Mouse (Mus musculus): ENCODE measurements around the gene Exoc3l4. TPM values are rescaled to one million over a fixed set of nuclear protein-coding genes. Genes with fewer than 3 reads are reported as not detected.

Gene Exoc3l4
- polyA plus RNA-seq, 1 experiment = 36.2 TPM

DNA sequence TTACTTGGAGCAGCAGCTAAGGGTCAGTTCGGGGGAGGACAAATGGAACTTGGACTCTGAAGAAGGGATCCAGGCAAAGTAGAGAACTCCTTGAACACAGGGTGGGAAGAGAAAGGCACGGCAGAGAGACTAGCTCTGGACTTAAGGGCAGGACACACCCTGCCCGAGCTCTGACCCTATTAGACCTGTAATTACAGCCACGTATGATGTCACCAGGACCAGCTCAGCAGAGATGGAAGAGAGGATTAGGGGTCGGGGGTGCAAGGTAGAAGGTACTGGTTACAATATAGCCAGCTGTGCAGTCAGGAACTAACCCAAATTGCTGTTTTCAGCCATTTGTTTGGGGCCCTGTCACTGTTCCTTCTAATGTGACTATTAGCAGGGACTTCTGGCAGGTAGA lies 6.0 kb downstream of the Exoc3l4 start:
- H3K27ac ChIP-seq (ENCODE audit: insufficient read depth, low read length) = no peak overlapping the region
- 69% methylated on average over 5 of the region's 5 CpGs for WGBS

DNA sequence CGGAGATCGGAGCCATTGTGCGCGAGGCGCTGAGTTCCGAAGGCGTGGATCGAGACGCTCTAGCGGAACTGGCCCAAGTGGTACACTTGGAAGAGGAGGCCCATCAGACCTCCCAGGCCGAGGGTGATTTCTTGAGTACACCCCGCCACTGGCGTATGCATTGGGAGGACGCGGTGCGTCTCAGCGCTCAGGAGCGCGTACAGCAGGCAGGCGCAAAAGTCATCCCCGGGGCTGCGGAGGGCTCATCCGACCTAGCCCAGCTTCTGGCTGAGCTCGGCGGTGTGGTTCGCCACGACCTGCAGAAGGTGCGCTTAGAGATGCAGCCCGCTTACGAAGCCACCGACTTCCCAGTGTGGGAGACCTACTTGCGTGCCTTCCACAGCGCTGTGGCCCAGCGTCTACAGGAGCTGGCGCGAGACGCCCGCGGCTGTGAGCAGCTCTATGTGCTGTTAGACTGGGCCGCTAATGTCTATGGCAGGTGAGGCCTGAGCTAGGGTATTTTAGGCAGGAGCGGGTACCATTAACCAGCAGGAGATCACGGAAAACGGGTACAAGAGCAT lies 6.8 kb downstream of the Exoc3l4 start:
- no peaks in the 10 kb centered on the region for H3K36me3 ChIP-seq (ENCODE audit: control insufficient read depth, insufficient read depth, low read length)
- H3K4me3 ChIP-seq (ENCODE audit: extremely low read depth, insufficient read depth, insufficient read length) = no peak overlapping the region
- no peak overlapping the region for H3K27ac ChIP-seq (ENCODE audit: insufficient read depth, low read length)

More for the DNA sequence above, 6.0 kb downstream of the Exoc3l4 start:
- Histone ChIP-seq H3K4me1 (ENCODE audit: control insufficient read depth, insufficient read depth, insufficient read length) (no peaks in the 10 kb centered on the region), H3K36me3 (ENCODE audit: control insufficient read depth, insufficient read depth, low read length) (no peaks in the 10 kb centered on the region), H3K4me3 (ENCODE audit: extremely low read depth, insufficient read depth, insufficient read length) (no peak overlapping the region), H3K27me3 (ENCODE audit: control insufficient read depth, insufficient read depth, low read length) (peaks cover 1% of the 10 kb centered on the region; the same call in 1 of the 2 replicates)
- no peak for DNase-seq (ENCODE audit: low read depth in 1 of 2, low spot score in 2 of 2)
- TF ChIP-seq POLR2A (IDR thresholded peaks at IDR 0.05; ENCODE audit: low read depth, low read length) = no peak
- no peak for TF ChIP-seq CTCF (IDR thresholded peaks at IDR 0.05; ENCODE audit: extremely low read depth, insufficient read depth, insufficient read length, insufficient replicate concordance)

DNA sequence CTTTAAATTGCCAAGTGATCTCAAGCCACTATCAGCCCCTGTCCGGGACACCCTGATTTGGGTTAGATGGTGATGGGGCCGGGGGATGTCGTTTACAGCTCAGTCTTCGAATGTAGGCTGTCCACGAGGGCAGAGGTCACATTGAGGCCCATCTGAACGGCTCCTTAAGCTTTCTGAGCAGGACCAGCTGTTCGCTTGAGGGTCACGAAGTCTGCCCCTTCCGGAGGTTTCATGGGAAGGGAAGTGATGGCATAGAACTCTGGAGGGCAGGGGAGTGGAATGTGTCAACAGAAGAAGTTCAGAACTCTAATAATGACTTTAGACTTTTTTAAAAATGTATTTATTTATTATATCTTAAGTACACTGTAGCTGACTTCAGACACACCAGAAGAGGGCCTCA lies 7.7 kb downstream of the Exoc3l4 start:
- Histone ChIP-seq H3K36me3 (ENCODE audit: control insufficient read depth, insufficient read depth, low read length) (no peaks in the 10 kb centered on the region), H3K27me3 (ENCODE audit: control insufficient read depth, insufficient read depth, low read length) (peaks cover 2% of the 10 kb centered on the region; the same call in 1 of the 2 replicates), H3K27ac (ENCODE audit: insufficient read depth, low read length) (no peak overlapping the region), H3K4me3 (ENCODE audit: extremely low read depth, insufficient read depth, insufficient read length) (no peak overlapping the region), H3K4me1 (ENCODE audit: control insufficient read depth, insufficient read depth, insufficient read length) (peaks cover 6% of the 10 kb centered on the region)
- TF ChIP-seq POLR2A (IDR thresholded peaks at IDR 0.05; ENCODE audit: low read depth, low read length) = no peak
- TF ChIP-seq CTCF (IDR thresholded peaks at IDR 0.05; ENCODE audit: extremely low read depth, insufficient read depth, insufficient read length, insufficient replicate concordance) = no peak
- no peak for DNase-seq (ENCODE audit: low read depth in 1 of 2, low spot score in 2 of 2)
- WGBS = 51% methylated on average over 9 of the region's 9 CpGs

More for the DNA sequence above, 6.8 kb downstream of the Exoc3l4 start:
- no peak for TF ChIP-seq POLR2A (IDR thresholded peaks at IDR 0.05; ENCODE audit: low read depth, low read length)
- no peak for TF ChIP-seq CTCF (IDR thresholded peaks at IDR 0.05; ENCODE audit: extremely low read depth, insufficient read depth, insufficient read length, insufficient replicate concordance)
- H3K4me1 ChIP-seq (ENCODE audit: control insufficient read depth, insufficient read depth, insufficient read length) = no peaks in the 10 kb centered on the region
- no peak for DNase-seq (ENCODE audit: low read depth in 1 of 2, low spot score in 2 of 2)
- peaks cover 1% of the 10 kb centered on the region; the same call in 1 of the 2 replicates for H3K27me3 ChIP-seq (ENCODE audit: control insufficient read depth, insufficient read depth, low read length)
- 24% methylated on average over 43 of the region's 43 CpGs for WGBS

DNA sequence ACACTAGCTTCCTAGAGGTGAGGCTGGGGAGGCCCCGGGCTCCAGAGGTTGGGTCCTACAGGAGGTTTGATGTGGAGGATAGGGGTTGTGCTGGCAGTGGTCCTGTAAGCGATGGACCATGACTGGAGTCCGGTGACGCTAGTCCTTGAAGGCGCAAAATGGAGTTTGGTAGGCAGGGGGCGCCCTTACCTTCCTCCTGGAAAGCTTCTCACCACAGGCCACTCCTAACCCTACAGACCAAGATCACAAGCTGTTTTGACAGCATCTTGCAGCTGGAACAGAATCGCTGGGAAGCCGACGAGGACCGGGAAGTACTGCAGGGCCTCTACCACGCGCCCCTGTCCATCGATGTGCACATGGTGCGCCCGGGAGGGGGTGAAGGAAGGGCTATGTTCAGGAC lies 8.4 kb downstream of the Exoc3l4 start:
- Histone ChIP-seq H3K4me1 (ENCODE audit: control insufficient read depth, insufficient read depth, insufficient read length) (peaks cover 11% of the 10 kb centered on the region), H3K36me3 (ENCODE audit: control insufficient read depth, insufficient read depth, low read length) (no peaks in the 10 kb centered on the region), H3K4me3 (ENCODE audit: extremely low read depth, insufficient read depth, insufficient read length) (no peak overlapping the region), H3K27me3 (ENCODE audit: control insufficient read depth, insufficient read depth, low read length) (peaks cover 4% of the 10 kb centered on the region; the same call in 1 of the 2 replicates), H3K27ac (ENCODE audit: insufficient read depth, low read length) (no peak overlapping the region)
- TF ChIP-seq CTCF (IDR thresholded peaks at IDR 0.05; ENCODE audit: extremely low read depth, insufficient read depth, insufficient read length, insufficient replicate concordance) = peak; percentile 42; the same call in 1 of the 2 replicates
- TF ChIP-seq POLR2A (IDR thresholded peaks at IDR 0.05; ENCODE audit: low read depth, low read length) = no peak
- peak in 1 of 2 experiments; percentile 32 for DNase-seq (ENCODE audit: low read depth in 1 of 2, low spot score in 2 of 2)
- WGBS = 5% methylated on average over 15 of the region's 15 CpGs

DNA sequence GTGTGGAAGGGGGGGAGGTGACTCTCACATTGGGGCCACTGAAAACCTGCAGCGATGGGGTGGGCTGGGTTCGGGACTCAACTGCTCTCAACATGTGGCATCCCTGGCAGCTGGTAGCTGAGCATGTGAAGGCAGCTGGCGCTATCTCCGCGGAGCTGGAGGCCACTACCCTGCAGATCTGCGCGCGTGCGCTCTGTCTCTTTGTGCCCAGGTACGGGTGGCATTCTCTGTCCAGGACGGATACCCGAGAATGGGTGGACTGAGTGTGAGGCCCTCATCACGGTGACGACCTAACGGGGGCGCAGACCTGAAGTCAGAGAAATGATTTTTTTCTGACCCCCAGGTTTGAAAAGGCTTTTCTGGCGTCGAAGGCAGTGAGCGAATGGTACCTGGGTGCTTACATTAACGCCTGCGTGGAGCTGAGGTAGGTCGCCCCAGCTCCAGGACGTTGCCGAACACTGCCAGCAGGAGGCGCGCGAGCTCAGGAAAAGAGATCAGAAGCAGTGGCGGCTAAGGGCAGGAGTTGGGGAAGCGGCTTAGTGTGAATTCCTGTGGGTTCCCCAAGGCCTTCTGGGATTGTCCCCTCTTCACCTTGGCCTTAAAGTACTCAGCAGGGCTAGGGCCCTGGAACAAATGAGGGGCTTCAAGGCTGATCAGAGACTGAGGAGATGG lies 9.1 kb downstream of the Exoc3l4 start:
- peaks cover 4% of the 10 kb centered on the region; the same call in 1 of the 2 replicates for H3K27me3 ChIP-seq (ENCODE audit: control insufficient read depth, insufficient read depth, low read length)
- DNase-seq (ENCODE audit: low read depth in 1 of 2, low spot score in 2 of 2) = peak in 1 of 2 experiments; percentile 69
- WGBS = 19% methylated on average over 29 of the region's 29 CpGs

DNA sequence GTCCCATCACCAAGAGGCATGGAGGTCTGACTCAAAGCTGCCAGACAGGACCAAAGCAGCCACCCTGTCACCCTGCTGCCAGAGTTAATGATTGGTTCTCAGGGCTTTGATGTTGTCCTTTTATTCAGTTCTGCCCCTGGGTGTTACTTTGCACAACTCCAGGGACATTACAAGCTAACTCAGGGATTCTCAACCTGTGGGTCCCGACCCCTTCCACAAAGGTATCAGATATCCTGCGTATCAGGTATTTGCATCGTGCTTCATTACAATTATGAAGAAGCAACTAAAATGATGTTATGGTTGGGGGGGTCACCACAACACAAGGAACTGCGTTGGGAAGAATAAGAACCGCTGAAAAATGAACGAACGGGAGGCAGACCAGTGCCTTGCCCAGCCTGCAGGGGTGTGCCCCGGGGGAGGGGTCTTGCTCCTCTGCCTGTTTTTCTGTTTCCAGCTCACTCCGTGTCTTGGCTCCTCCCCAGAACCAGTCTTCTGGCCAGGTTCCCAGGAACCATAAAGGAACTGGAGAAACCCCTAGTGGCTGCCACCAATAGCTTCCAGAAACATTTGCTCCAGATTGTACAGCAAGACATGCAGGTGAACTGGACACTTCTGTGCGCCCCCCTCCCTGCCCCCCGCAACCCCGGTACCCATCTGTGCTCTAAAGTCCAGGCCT lies 10.8 kb downstream of the Exoc3l4 start:
- Histone ChIP-seq H3K27ac (ENCODE audit: insufficient read depth, low read length) (no peak overlapping the region), H3K4me3 (ENCODE audit: extremely low read depth, insufficient read depth, insufficient read length) (no peak overlapping the region), H3K4me1 (ENCODE audit: control insufficient read depth, insufficient read depth, insufficient read length) (peaks cover 13% of the 10 kb centered on the region), H3K27me3 (ENCODE audit: control insufficient read depth, insufficient read depth, low read length) (peaks cover 4% of the 10 kb centered on the region; the same call in 1 of the 2 replicates), H3K36me3 (ENCODE audit: control insufficient read depth, insufficient read depth, low read length) (no peaks in the 10 kb centered on the region)
- TF ChIP-seq CTCF (IDR thresholded peaks at IDR 0.05; ENCODE audit: extremely low read depth, insufficient read depth, insufficient read length, insufficient replicate concordance) = no peak
- TF ChIP-seq POLR2A (IDR thresholded peaks at IDR 0.05; ENCODE audit: low read depth, low read length) = no peak
- no peak for DNase-seq (ENCODE audit: low read depth in 1 of 2, low spot score in 2 of 2)
- 77% methylated on average over 12 of the region's 12 CpGs for WGBS

More for the DNA sequence above, 9.1 kb downstream of the Exoc3l4 start:
- TF ChIP-seq CTCF (IDR thresholded peaks at IDR 0.05; ENCODE audit: extremely low read depth, insufficient read depth, insufficient read length, insufficient replicate concordance) (peak; percentile 89), POLR2A (IDR thresholded peaks at IDR 0.05; ENCODE audit: low read depth, low read length) (no peak)
- no peaks in the 10 kb centered on the region for H3K36me3 ChIP-seq (ENCODE audit: control insufficient read depth, insufficient read depth, low read length)
- no peak overlapping the region for H3K27ac ChIP-seq (ENCODE audit: insufficient read depth, low read length)
- peaks cover 13% of the 10 kb centered on the region for H3K4me1 ChIP-seq (ENCODE audit: control insufficient read depth, insufficient read depth, insufficient read length)
- no peak overlapping the region for H3K4me3 ChIP-seq (ENCODE audit: extremely low read depth, insufficient read depth, insufficient read length)
